Mouse (Mus musculus) liver, adult 2 months (tissue): ENCODE measurements around the gene Col5a2.
"Not testable (repeated sequence)": the region's sequence is repeated elsewhere in the genome, so short reads cannot be mapped to it uniquely, and the experiment has no call there.

Experiments used
- CTCF ChIP-seq: fragments of 200-500 bp; IDR thresholded peaks from 2 replicates; pipeline ENCODE4 v1.5.1; 2011; ENCODE audit warnings: low read depth, low read length, control low read depth
- POLR2A ChIP-seq: fragments of 200-500 bp; IDR thresholded peaks from 2 replicates; pipeline ENCODE4 v1.6.1; 2011; ENCODE audit warnings: low read length, control low read depth; ENCODE audit not compliant: insufficient read depth; ENCODE audit errors: extremely low read depth

DNA sequence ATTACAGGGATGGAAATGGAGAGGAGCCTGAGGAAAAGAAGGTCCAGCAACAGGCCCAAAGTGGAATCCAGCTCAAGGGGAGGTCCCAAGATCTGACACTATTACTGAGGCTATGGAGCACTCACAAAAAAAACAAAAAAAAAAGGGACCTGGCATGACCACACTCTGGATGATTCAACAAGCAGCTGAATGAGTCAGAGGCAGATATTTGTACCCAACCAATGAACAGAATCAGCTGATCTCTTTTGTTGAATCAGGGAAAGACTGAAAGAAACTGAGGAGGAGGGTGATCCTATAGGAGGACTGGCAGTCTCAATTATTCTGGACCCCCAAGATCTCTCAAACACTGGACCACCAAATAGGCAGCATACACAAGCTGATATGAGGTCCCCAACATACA, 24.4 kb upstream of the Col5a2 start:
- TF ChIP-seq CTCF, POLR2A: not testable (repeated sequence)
